Mouse (Mus musculus) bone marrow, adult 2 months (tissue): ENCODE results near the gene Pygl. TPM values are rescaled to one million over a fixed set of nuclear protein-coding genes. Genes with fewer than 3 reads are reported as not detected.

ENCODE experiments used
- H3K27ac ChIP-seq: fragments of 200-500 bp; 2 replicates; pipeline ENCODE4 v1.5.1; 2012; ENCODE audit warnings: low read depth, mild to moderate bottlenecking, control low read depth, inconsistent platforms, low read length; ENCODE audit not compliant: control insufficient read depth, poor library complexity, insufficient read depth
- H3K4me1 ChIP-seq: fragments of 200-500 bp; 2 replicates; pipeline ENCODE4 v1.6.1; 2011; ENCODE audit warnings: low read length; ENCODE audit not compliant: control insufficient read depth, insufficient read depth
- H3K4me3 ChIP-seq: fragments of 200-500 bp; replicated peaks from 2 replicates; pipeline ENCODE3; 2011; ENCODE audit warnings: mild to moderate bottlenecking, low read depth, low read length, control low read depth; ENCODE audit not compliant: control insufficient read depth
- CTCF ChIP-seq: fragments of 200-500 bp; IDR thresholded peaks from 2 replicates; pipeline ENCODE4 v1.5.1; 2011; ENCODE audit warnings: low read length, control low read depth; ENCODE audit not compliant: control insufficient read depth, insufficient read depth
- POLR2A ChIP-seq: fragments of 200-500 bp; IDR thresholded peaks from 2 replicates; pipeline ENCODE4 v1.6.1; 2011; ENCODE audit warnings: low read depth, mild to moderate bottlenecking, control low read depth, low read length, borderline replicate concordance; ENCODE audit not compliant: control insufficient read depth
- WGBS: fragments of 180-500 bp; shearing (Covaris S2); methylation state at CpG from one replicate; pipeline ENCODE4 v1.1.7; 2018; 5-methylcytosine and 5-hydroxymethylcytosine counted together
- polyA plus RNA-seq: library from polyadenylated mRNA; stranded (reverse); fragments of >200 nt; gene quantifications from 2 replicates; pipeline ENCODE4 v1.2.4, GENCODE M21; 2011; ENCODE audit warnings: low replicate concordance; ENCODE audit not compliant: missing spikeins, insufficient read depth, insufficient read length

Pygl gene
- polyA plus RNA-seq = 54.4 and 101 TPM in 2 replicates

DNA sequence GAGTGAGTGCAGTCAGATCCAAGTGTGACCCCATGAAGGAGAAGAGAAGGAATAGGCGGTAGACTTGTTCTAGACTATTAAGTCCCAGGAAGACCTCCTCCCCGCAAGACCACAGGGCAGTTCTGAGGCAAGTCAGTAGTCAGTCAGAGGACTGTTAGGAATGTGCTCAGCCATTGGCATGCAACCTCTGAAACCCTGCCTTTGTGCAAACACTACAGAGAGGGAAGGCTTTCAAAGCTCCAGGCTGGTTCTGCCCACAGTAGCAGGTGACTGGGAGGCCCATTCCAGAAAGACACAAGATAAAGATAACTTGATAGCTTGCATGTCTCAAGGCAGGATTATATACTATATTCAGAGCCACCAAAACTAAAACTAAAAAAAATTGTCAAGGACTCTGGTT is at the start of gene Pygl:
Gene Pygl (minus strand): TSS at position 195 of the 400 bp plus-strand sequence.
- WGBS = 79% methylated on average over 2 of the region's 2 CpGs
- Histone ChIP-seq H3K27ac (peak within 1 kb of the TSS; percentile 62), H3K4me1 (peaks cover 8% of the 10 kb centered on the region; the same call in 1 of the 2 replicates), H3K4me3 (no peak within 1 kb of the TSS)
- TF ChIP-seq POLR2A = no peak
- TF ChIP-seq CTCF = no peak

DNA sequence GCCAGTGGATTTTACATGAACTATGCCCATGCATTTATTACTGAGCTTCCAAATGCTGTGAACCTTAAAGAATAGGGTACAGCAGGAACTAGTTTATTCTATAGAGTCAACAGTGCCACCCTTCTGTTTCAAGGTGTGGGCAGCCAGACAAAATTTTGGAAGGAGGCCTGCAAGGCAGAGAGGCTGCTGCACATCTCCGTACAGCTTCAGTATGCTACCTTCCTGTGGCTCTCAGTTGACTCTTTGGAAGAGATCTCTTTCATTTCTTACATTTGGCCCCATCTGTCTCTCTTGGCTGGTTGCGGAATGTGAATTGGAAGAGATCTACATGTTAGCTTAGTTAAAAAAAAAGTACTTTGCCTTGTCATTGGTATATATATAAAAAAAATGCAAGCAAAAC is 49.6 kb upstream of the Pygl start:
- H3K4me1 ChIP-seq = no peaks in the 10 kb centered on the region
- WGBS = 87% methylated on average over 2 of the region's 2 CpGs
- H3K4me3 ChIP-seq = no peak overlapping the region
- no peak overlapping the region for H3K27ac ChIP-seq
- no peak for TF ChIP-seq POLR2A
- no peak for TF ChIP-seq CTCF

DNA sequence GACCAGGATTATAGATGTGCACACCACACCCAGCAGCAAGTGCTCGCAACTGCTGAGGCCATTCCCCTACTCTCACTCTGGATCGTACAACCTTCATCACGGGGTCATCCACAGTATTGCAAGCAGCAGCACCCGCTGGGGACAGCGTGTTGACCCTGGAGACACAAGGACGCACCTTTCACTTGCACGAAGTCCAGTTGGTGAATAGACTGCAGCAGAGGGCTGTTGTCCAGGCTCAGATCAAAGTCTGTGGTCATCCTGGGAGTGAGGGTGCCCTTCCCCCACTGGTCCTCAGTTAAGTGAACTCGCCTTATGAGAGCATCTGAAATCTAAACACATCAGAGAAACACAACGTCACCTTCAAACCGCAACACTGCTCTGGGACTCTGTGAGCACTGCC is 49.1 kb upstream of the Pygl start:
- Histone ChIP-seq H3K4me3 (no peak overlapping the region), H3K27ac (no peak overlapping the region), H3K4me1 (no peaks in the 10 kb centered on the region)
- TF ChIP-seq POLR2A (no peak), CTCF (no peak)
- WGBS = 80% methylated on average over 10 of the region's 10 CpGs

DNA sequence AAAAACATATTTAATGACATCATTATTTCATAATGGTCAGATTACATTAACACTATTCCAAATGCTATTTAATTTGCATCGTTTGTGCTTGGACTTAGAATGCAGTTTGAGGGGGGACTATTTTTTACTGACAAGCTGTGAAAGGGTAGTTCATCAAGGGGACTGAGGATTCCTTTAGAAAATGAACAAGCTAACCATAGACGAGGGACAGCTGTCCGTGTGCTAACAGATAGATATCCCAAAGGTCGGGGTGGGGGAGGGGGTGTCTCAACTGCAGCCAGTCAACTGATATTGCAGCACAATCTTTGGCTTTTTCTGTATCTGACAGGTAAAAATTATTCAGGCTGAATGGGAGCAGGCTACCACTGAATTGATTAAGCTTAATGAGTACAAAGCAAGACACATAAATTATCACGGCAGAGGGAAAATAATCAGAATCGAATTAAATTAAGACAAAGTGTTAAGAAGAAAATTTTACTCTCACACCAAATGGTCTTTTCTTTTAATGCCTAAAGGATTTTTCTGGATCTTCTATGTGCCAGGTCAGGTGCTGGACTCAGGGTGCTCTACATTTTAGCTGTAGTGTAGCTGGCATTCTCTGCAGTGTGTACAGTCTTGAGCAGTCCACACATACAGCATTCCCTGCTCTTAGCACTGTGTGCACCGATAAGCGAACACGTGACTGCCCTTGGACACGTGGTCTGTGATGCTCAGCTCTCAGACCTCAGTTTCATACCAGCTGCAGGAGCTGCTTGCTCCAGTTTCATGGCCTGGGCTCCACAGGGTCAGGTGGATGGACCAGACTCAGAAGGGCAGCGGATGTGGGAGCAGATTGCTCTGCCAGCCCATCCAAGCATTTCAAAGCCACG is 46.0 kb upstream of the Pygl start:
- Histone ChIP-seq H3K4me1 (no peaks in the 10 kb centered on the region), H3K4me3 (no peak overlapping the region), H3K27ac (no peak overlapping the region)
- WGBS = 76% methylated on average over 12 of the region's 12 CpGs
- no peak for TF ChIP-seq POLR2A
- TF ChIP-seq CTCF = no peak

DNA sequence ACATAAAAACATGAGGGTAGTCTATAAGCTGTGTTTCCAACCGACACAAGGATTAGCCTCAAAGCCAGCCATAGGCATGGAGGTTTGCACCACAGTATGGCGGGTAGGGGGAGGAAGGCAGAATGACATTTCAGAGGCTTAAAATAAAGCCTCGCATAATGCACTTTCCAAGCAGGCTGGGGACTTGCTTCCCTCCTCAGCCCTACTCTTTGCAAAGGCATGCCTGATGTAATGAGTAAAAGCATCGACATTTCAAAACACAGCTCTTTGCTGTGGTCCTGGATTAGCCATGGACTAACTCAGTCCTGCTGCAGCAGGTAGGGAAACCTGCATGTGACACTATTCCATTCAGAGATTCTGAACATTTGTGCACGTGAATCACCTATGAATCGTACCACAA is 38.4 kb upstream of the Pygl start:
- Histone ChIP-seq H3K4me1 (peaks cover 5% of the 10 kb centered on the region), H3K4me3 (no peak overlapping the region), H3K27ac (no peak overlapping the region)
- TF ChIP-seq CTCF = no peak
- no peak for TF ChIP-seq POLR2A
- WGBS = 82% methylated on average over 6 of the region's 6 CpGs

DNA sequence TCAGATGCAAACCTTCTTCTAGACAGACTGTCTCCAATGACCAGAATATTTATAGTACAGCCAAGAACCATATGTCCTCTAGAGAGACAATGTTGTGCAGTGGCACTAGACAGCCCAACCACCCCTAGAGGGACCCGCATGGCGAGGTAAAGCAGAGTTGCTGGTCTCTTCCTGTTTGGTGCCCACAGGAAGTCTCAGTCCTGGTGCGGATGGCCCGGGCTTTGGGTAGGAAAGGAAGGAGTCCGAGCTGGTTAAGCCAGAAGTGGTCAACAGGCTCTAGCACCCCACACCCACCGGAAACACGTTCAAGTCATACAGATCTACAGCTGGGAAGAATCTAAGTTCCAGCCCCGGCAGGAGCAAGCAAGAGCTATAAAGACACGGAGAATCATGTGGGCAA is 36.0 kb upstream of the Pygl start:
- TF ChIP-seq CTCF = no peak
- WGBS = 16% methylated on average over 9 of the region's 9 CpGs
- Histone ChIP-seq H3K4me1 (peaks cover 5% of the 10 kb centered on the region), H3K27ac (no peak overlapping the region), H3K4me3 (no peak overlapping the region)

DNA sequence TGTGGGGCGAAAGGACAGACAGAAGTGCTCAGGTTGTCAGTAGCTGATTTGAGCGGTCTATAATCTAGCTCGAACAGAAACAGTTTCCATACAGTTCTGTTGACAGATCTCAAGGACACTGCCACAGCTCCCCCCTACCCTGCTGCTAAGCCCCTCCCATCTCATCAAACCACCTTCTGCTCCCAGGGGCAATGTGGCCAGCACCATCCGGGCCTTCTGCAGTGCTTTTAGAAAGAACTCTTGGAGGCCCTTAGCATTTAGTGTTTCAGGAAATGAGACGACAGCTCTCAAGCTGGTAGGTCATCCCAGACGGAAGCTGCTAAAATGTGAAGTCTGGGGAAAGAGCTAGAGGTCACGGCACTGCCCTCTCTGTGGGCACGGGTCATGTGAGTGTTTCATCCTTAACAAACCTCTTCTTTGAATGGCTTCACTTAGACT is 35.2 kb upstream of the Pygl start:
- Histone ChIP-seq H3K4me3 (no peak overlapping the region), H3K27ac (no peak overlapping the region), H3K4me1 (peaks cover 5% of the 10 kb centered on the region)
- WGBS = 21% methylated on average over 8 of the region's 8 CpGs
- TF ChIP-seq CTCF (no peak), POLR2A (no peak)

DNA sequence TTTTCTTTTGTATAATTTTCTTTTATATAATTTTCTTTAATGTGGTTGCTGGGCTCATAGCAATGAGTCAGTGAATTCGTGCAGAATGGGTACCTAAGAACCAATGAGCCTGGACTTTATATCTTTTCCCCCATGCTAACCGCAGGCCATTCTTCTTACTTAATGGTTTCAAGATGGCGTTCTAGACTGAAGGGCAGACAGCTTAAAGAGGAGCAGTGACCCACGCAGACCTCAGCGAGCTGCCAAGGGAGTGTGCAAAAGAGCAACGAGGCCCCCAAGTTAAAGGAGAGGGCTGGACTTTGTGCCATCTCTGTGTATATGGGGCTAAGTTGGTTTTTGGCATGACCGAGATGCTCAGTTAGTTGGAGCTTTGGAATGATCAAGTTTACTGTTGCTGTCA is 32.4 kb upstream of the Pygl start:
- Histone ChIP-seq H3K4me3 (no peak overlapping the region), H3K27ac (no peak overlapping the region), H3K4me1 (peaks cover 5% of the 10 kb centered on the region)
- 78% methylated on average over 7 of the region's 7 CpGs for WGBS
- no peak for TF ChIP-seq CTCF
